Mouse (Mus musculus): Measurements from ENCODE around the gene Wipf2.
A peak's percentile ranks its signal among the peaks of the same experiment; 100 is the strongest.
"Not testable (repeated sequence)": the region's sequence is repeated elsewhere in the genome, so short reads cannot be mapped to it uniquely, and the experiment has no call there.

Wipf2 gene

DNA sequence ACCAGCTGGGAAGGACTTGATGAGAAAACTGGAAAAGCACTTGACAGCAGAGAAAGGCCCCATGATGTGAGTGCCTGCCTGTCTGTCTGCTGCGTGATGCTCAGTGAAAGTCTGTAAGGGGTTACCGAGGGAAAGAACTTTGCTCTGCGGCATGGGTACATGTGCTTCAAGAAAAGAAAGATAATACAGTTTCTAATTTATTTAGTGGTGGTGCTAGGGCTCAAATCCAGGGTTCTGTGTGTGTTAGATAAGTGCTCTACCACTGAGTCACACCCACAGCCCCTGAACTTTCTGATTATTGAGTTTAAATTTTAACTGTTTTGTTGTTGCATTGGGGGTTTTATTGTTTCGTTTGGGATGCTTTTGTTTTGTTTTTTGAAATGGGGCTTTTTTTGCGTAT is 48.1 kb downstream of the Wipf2 start:
- DNase-seq: no peak

DNA sequence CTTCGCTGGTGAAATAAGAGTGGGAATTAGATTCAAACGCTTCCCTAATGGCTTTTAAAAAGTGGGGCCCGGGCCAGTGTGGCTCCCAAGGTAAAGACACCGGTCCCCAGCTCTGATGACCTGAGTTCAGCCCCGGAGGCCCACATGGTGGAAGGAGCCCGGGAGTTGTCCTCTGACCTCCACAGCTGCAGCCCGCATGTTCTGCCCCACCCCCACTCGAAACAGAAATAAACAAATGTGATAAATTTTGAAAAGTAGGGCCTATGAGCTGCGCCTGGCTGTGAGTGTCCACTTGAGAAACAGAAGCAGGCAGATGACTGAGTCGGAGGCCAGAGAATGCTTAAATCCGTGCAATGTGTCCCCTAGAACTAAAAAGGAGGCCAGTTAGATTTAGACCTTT is 50.8 kb downstream of the Wipf2 start:
- DNase-seq: no peak

DNA sequence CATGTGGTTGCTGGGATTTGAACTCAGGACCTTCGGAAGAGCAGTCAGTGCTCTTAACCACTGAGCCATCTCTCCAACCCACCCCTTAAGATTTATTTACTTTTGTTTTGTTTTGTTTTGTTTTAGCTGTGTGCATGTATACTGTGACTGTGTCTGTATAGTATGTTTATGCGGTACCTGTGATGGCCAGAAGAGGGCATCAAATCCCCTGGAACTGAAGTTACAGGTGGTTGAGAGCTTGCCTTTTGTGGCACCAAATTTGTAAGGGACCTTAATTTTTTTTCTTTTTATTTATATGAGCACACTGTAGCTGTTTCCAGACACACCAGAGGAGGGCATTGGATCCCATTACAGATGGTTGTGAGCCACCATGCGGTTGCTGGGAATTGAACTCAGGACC is 52.9 kb downstream of the Wipf2 start:
- DNase-seq: peak; percentile 81

- no peak for DNase-seq
Observed at GRCm38 (mm10) chr11:98917428-98918005, 54.1 kb downstream of the Wipf2 start.

DNA sequence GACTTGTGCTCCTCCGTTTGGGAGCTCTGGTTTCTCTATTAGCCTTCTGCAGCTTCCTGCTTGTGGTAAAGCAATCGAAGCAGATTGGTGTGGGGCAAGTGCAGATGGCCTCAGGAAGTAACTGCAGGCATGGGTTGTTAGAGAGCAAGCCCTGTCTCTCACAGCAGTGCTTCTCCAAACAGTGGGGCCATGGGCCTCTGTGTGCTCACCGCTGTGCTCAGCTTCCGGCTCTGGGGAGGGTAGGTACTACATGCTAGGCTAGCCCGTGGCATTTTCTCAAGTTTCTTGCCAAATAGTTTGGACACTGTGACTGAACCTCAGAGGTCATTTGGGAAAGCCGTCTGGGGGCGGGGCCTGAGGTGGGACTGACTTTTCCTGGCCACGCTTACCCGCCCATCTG is 54.8 kb downstream of the Wipf2 start:
- peak; percentile 63 for DNase-seq

DNA sequence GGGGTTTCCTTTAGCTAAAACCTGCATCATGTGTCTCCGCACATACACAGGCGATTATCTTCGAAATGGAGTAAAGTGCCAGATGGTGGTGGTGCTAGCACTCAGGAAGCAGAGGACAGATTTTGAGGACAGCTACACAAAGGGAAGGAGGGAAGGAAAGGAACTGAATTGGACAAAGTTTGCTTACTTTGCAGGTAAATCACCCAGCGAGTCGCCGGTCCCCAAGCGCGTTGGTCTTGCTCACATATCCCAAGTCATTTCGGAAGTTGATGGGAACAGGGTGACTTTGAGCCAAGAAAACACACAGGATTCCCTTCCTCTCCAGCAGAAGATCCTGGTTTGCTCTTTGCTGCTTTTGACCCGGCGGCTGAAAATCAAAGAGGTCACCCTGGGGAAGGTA is 55.6 kb downstream of the Wipf2 start:
- no peak for DNase-seq

GRCm38 (mm10) chr11:98921813-98922212 is 58.4 kb downstream of the Wipf2 start:
- DNase-seq: not testable (repeated sequence)

GRCm38 (mm10) chr11:98922307-98922706 is 58.9 kb downstream of the Wipf2 start:
- DNase-seq: peak; percentile 78

- not testable (repeated sequence) for DNase-seq
Observed at GRCm38 (mm10) chr11:98922851-98923711, 59.6 kb downstream of the Wipf2 start.

- no peak for DNase-seq
Observed at GRCm38 (mm10) chr11:98924633-98925175, 61.3 kb downstream of the Wipf2 start.

- peak; percentile 41 for DNase-seq
Observed at GRCm38 (mm10) chr11:98925265-98925721, 61.9 kb downstream of the Wipf2 start.

GRCm38 (mm10) chr11:98925868-98926311 is 62.5 kb downstream of the Wipf2 start:
- peak; percentile 52 for DNase-seq

DNA sequence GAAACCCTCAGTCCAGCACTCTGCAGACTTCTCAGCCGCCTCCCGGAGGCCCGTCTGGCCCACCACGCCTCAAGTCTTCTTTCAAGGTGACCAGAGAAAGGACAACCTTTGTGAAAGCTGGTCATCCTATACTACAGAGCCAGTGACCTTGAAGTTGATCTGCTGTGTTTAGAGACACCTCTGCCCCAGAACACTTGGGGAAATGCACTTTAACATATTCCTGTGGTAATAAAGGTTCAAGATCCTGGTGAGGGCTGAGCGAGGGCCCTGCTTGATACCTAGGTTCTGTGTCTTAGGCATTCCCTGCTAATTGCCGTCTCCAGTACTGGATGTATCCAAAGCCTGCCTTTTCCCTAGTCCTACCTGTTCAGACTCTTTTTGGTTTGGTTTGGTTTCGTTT is 63.1 kb downstream of the Wipf2 start:
- DNase-seq: no peak

GRCm38 (mm10) chr11:98927438-98928076 is 64.1 kb downstream of the Wipf2 start, which contains the start of gene Rara:
Gene Rara, plus strand, starts transcription at chr11:98927818.
- peak; percentile 58 for DNase-seq

GRCm38 (mm10) chr11:98928186-98928893 is 64.9 kb downstream of the Wipf2 start:
- DNase-seq: no peak

DNA sequence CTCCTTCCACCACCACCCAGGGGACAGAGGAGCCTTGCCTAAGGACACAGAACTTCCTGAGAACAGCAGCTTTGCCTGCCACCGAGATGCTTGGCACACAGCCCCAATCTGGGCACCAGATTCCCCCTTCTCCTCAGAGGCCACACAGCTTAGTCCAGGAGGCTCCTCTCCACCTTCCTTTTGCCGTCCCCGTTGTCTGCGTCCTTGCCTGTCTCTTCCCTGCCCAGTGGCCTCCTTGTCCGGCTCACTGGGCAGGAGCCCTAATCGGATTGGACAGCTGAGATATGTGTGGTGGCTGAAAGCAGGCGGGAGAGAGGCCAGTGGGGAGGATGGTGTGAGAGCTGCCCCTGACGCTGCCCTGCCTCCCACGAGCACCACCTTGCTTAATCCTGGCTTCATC is 66.1 kb downstream of the Wipf2 start:
- DNase-seq: no peak

DNA sequence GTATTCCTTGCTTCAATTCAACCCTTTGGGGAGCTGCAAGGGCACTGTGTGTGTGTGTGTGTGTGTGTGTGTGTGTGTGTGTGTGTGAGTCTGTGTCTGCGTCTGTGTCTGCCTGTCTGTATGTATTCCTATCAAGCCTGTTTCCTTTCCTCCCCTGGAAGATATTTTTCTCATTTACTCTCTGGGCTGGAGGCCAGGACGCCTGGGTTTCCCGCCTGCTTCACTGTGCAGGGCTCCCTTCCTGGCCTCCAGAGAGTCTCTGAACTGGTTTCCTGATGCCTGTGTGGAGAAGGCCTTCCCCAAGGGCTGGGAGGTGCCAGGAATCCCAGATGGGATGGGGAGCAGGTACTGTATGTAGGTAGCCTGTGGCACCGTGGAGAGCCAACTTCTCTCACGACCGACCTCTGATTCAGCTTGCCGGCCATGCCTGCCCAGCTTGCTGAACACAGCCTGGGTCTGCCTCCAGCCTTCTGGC is 66.7 kb downstream of the Wipf2 start:
- no peak for DNase-seq

DNA sequence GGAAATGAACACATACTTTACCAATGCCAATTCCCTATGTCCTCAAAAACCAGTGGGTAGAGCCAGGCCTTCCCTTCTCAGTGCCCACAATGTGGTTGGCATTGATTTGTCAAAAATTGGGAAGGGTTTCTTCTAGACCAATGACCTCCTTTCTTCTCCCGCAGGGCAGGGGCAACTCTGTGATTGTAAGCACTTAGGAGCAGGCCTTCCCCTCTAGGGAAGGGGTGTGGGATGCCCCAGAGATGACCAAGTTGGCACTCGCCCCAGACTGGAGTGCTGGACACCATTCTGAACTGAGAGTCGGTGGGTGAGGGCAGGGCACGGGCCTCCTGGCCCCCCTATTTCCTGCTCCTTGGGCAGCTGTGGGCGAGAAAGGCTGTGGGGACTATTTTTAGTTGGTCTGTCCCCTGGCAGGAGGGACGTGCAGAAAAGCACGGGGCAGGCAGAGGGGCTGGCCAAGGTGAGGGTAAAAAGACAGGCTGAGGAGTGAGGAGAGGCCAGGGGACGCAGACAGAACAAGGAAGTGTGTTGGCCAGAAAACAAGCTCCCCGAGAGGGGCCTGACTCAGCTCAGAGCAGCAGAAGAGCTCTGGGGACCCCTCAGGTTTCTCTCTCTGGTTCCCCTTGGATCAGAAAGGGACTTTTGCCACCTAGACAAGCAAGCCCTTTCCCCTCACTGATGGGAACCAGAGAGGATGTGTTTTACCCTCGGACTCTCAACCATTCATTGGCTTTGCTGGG is 67.5 kb downstream of the Wipf2 start:
- no peak for DNase-seq

DNA sequence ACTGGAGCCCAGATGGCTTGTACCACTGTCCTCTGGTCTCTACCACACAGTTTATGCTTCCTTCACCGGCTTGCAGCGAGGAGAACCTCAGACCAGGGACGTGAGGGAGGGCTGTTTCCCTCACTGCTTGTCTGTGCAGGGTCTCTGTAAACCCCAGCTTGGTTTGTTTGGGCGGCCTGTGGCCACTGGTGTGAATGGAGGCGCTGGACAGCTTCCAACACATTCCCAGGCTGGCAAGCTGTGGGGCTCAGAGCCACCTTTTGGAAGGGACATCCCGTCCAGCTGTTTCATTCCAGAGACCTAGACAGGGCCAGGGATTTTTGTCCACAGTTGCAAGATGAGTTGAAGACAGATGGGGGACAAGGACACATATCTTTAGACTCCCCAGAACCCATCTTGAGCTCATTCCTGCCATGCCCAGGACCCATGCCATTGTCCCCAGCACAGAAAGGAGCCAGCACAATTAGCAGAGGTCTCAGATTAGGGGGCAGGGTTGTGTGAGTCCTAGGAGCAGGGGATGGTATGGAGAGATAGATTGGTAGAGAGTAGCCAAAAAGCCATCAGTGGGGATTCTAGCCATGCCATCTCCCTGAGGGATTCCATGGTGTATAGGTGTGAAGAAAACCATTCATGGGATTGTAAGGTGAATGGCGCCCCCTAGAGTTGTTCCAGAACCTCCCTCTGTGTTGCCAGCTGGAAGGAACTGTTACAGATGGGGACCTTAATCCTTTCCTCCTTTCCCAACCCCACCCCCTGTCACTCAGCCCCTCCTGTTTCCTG is 68.3 kb downstream of the Wipf2 start:
- no peak for DNase-seq

- peak; percentile 49 for DNase-seq
Observed at GRCm38 (mm10) chr11:98932293-98933091, 69.1 kb downstream of the Wipf2 start.

Data from thymus, postnatal 4 days (tissue).